Mouse (Mus musculus): Measurements from ENCODE around the gene Agfg2. TPM values are rescaled to one million over a fixed set of nuclear protein-coding genes. Genes with fewer than 3 reads are reported as not detected.
A peak's percentile ranks its signal among the peaks of the same experiment; 100 is the strongest.
"Not testable (repeated sequence)": the region's sequence is repeated elsewhere in the genome, so short reads cannot be mapped to it uniquely, and the experiment has no call there.

Gene Agfg2
- polyA plus RNA-seq, 1 experiment from 2014 or later, result 23.5 TPM

- H3K36me3 ChIP-seq (ENCODE audit: control insufficient read depth, insufficient read depth, low read length), result peaks cover 3% of the 10 kb centered on the region; the same call in 1 of the 2 replicates
- no peak overlapping the region for H3K27ac ChIP-seq (ENCODE audit: low read depth, low read length)
- peaks cover 14% of the 10 kb centered on the region for H3K4me1 ChIP-seq (replicated peaks; ENCODE audit: control insufficient read depth, insufficient read depth, low read length)
- WGBS, result 64% methylated on average over 3 of the region's 3 CpGs
- DNase-seq (ENCODE audit: low spot score) (no peak), ATAC-seq (replicated peaks; ENCODE audit: low FRiP score) (no peak)
- no peak overlapping the region; the same call in 1 of the 2 replicates for H3K4me3 ChIP-seq (ENCODE audit: low read depth, low read length)
- no peaks in the 10 kb centered on the region for H3K27me3 ChIP-seq (ENCODE audit: control insufficient read depth, insufficient read depth, low read length)
- H3K9ac ChIP-seq (ENCODE audit: low read length), result 0 out of 2 replicates have a peak overlapping the region, but pooled peaks have one; percentile 84
- H3K4me2 ChIP-seq (ENCODE audit: low read depth, low read length, severe bottlenecking), result peak overlapping the region; percentile 86
- no peaks in the 10 kb centered on the region for H3K9me3 ChIP-seq (ENCODE audit: control insufficient read depth, low read length)
Measured at GRCm38 (mm10) chr5:137630602-137631001, 53.9 kb downstream of the Agfg2 start.

DNA sequence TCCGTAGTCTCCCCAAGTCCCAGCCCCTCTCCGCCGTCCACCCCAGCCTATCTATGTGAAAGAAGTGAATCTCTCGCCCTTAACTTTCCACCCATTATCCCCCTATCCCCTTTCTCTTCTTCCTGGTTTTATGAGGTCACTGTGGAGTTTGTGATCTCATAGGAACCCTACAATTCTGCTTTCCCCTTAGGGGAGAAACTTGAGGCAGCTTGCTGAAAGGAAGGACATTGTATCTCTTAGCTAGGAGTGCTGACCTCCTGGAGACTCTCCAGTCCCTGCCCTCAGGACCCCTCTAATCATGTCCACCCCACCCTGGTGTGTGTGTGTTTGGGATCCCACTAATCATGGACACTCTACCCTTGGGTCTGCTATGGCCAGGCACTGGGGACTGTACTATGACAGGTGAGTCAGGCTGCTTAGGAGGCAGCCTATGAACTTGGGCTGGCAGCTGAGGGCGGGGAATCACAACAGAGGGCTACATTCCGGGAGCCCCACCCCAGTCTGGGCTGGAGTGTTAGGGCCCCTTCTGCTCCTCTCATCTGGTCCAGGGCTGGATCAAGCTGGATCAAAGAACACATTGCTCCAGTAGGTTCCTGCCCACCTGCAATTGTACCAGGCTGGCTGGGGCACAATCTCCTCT, 54.5 kb downstream of the Agfg2 start:
- no peak for ATAC-seq (replicated peaks; ENCODE audit: low FRiP score)
- no peaks in the 10 kb centered on the region for H3K9me3 ChIP-seq (ENCODE audit: control insufficient read depth, low read length)
- peak overlapping the region; percentile 84 for H3K9ac ChIP-seq (ENCODE audit: low read length)
- no peaks in the 10 kb centered on the region for H3K27me3 ChIP-seq (ENCODE audit: control insufficient read depth, insufficient read depth, low read length)
- no peak overlapping the region for H3K27ac ChIP-seq (ENCODE audit: low read depth, low read length)
- H3K36me3 ChIP-seq (ENCODE audit: control insufficient read depth, insufficient read depth, low read length), result no peaks in the 10 kb centered on the region
- H3K4me1 ChIP-seq (replicated peaks; ENCODE audit: control insufficient read depth, insufficient read depth, low read length), result peaks cover 14% of the 10 kb centered on the region
- H3K4me3 ChIP-seq (ENCODE audit: low read depth, low read length), result peak overlapping the region; percentile 82
- peak overlapping the region; percentile 86 for H3K4me2 ChIP-seq (ENCODE audit: low read depth, low read length, severe bottlenecking)
- no peak for DNase-seq (ENCODE audit: low spot score)
- WGBS, result 29% methylated on average over 6 of the region's 6 CpGs

DNA sequence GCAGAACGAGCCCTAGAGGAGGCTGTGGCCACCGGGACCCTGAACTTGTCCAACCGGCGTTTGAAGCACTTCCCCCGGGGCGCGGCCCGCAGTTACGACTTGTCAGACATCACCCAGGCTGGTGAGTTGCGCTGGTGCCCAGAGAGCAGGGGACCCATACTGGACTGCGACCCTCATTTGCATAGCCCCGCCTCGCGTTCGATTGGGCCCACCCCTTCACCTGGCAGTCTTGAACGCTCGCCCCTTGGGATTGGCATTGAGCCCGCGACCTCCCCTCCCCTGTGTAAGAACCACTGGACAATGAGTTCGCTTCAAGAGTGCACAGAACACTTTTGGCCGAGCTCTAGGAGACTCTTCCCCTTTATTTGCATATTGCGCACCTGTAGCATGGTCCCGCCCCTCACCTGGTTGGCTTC, 55.2 kb downstream of the Agfg2 start:
- Histone ChIP-seq H3K27ac (ENCODE audit: low read depth, low read length) (peak overlapping the region; percentile 87), H3K4me1 (replicated peaks; ENCODE audit: control insufficient read depth, insufficient read depth, low read length) (peaks cover 14% of the 10 kb centered on the region), H3K4me2 (ENCODE audit: low read depth, low read length, severe bottlenecking) (peak overlapping the region; percentile 86), H3K9me3 (ENCODE audit: control insufficient read depth, low read length) (no peaks in the 10 kb centered on the region), H3K27me3 (ENCODE audit: control insufficient read depth, insufficient read depth, low read length) (no peaks in the 10 kb centered on the region), H3K4me3 (ENCODE audit: low read depth, low read length) (peak overlapping the region; percentile 82), H3K9ac (ENCODE audit: low read length) (peak overlapping the region; percentile 84), H3K36me3 (ENCODE audit: control insufficient read depth, insufficient read depth, low read length) (no peaks in the 10 kb centered on the region)
- ATAC-seq (replicated peaks; ENCODE audit: low FRiP score) (peak; percentile 53), DNase-seq (ENCODE audit: low spot score) (no peak)
- WGBS, result under 1% methylated on average over 22 of the region's 23 CpGs

DNA sequence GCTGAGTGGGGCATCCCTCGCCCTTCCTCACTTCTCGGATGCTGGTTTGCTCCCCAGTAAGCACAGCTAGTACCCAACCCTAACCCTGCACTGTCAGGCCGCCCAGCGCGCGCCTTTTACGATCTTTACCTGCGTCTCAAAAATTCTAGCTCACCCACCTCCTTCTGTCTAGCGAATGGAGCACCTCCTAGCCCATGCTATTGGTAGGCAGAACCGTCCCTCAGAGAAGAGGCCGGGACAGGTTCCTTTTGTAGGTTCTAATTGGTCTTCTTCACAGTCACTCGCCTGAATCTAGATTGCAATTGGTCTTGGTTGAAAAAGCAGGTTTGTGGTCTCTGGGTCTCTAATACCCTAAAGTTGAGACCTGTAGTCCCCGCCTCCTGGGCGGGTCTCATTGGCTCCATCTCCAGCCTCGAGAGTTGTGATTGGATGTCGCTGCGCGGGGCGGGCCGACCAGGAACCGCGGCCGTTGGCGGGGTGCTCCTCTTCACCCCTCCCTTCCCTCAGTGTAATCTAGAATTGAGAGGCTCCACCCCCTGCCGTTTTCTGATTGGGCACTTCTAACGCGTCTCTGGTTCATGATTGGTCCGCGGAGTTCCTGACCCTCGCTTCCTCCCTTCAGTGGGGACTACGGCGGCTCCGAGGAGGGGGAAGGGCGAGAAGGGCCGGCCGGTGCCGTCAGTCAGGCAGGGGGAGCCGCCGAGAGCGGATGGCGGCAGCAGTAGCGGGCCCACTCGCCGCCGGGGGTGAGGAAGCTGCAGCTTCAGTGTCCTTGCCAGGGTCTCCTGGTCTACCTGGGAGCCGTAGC, 55.8 kb downstream of the Agfg2 start, which contains the start of the genes Fbxo24, Lrch4 and Gm20605:
Gene Fbxo24, minus strand, starts transcription at position 505 of the 808 bp plus-strand sequence.
Gene Lrch4, plus strand, starts transcription at position 624 of the 808 bp plus-strand sequence.
Gene Gm20605, plus strand, starts transcription at position 678 of the 808 bp plus-strand sequence.
- peaks cover 14% of the 10 kb centered on the region for H3K4me1 ChIP-seq (replicated peaks; ENCODE audit: control insufficient read depth, insufficient read depth, low read length)
- H3K27me3 ChIP-seq (ENCODE audit: control insufficient read depth, insufficient read depth, low read length), result no peaks in the 10 kb centered on the region
- WGBS, result under 1% methylated on average over 45 of the region's 46 CpGs
- H3K9ac ChIP-seq (ENCODE audit: low read length), result peak within 1 kb of the TSS; percentile 84
- peak within 1 kb of the TSS; percentile 86 for H3K4me2 ChIP-seq (ENCODE audit: low read depth, low read length, severe bottlenecking)
- H3K9me3 ChIP-seq (ENCODE audit: control insufficient read depth, low read length), result no peaks in the 10 kb centered on the region
- no peaks in the 10 kb centered on the region for H3K36me3 ChIP-seq (ENCODE audit: control insufficient read depth, insufficient read depth, low read length)
- DNase-seq (ENCODE audit: low spot score) (peak; percentile 99), ATAC-seq (replicated peaks; ENCODE audit: low FRiP score) (peak; percentile 98)
- peak within 1 kb of the TSS; percentile 82 for H3K4me3 ChIP-seq (ENCODE audit: low read depth, low read length)
- H3K27ac ChIP-seq (ENCODE audit: low read depth, low read length), result peak within 1 kb of the TSS; percentile 87

DNA sequence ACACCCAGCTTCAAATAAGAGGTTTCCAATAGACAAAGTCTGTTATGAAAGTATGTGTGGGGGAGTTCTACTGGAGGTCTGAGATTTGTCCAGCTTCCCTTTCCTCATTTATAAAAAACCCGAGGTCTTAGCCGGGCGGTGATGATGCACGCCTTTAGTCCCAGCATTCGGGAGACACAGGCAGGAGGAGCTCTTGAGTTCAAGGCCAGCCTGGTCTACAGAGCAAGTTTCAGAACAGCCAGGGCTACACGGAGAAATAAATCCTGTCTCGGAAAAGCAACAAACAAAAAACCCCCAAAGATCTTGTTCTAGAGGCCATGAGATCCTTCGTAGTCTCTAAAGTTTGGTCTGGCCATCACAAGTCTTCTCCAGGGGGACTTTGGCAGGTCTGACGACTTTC, 56.5 kb downstream of the Agfg2 start:
- peak overlapping the region; percentile 72 for H3K9ac ChIP-seq (ENCODE audit: low read length)
- H3K9me3 ChIP-seq (ENCODE audit: control insufficient read depth, low read length), result no peaks in the 10 kb centered on the region
- 3% methylated on average over 9 of the region's 9 CpGs for WGBS
- DNase-seq (ENCODE audit: low spot score) (no peak), ATAC-seq (replicated peaks; ENCODE audit: low FRiP score) (no peak)
- no peaks in the 10 kb centered on the region for H3K27me3 ChIP-seq (ENCODE audit: control insufficient read depth, insufficient read depth, low read length)
- no peaks in the 10 kb centered on the region for H3K36me3 ChIP-seq (ENCODE audit: control insufficient read depth, insufficient read depth, low read length)
- peak overlapping the region; percentile 78 for H3K4me2 ChIP-seq (ENCODE audit: low read depth, low read length, severe bottlenecking)
- H3K4me1 ChIP-seq (replicated peaks; ENCODE audit: control insufficient read depth, insufficient read depth, low read length), result peaks cover 14% of the 10 kb centered on the region
- peak overlapping the region; percentile 82 for H3K4me3 ChIP-seq (ENCODE audit: low read depth, low read length)
- peak overlapping the region; percentile 68 for H3K27ac ChIP-seq (ENCODE audit: low read depth, low read length)

DNA sequence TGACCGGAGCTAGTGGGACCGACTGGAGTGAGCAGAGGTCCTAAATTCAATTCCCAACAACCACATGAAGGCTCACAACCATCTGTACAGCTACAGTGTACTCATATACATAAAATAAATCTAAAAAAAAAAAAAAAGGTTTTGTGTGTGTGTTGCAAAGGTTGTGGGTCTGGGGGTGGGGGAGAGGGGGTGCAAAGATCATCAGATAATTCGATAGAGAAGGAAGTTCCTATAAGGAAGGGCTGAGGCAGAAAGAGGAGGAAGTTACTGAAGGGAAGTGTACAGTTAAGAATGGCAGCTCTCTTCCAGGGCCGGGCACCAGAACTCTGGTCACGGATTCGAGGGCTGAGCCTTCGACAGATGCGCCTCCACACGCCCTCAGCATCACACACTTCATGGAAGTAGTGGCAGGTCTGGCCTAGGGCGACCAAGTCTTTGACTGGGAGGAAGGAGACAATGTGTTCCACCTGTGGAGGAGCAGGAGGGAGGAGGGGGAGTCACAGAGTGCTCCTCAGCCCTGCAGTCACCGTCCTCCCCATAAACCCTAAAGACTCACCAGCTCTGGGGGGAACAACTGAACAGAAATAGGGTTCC, 60.5 kb downstream of the Agfg2 start:
- H3K9me3 ChIP-seq (ENCODE audit: control insufficient read depth, low read length), result no peaks in the 10 kb centered on the region
- H3K27ac ChIP-seq (ENCODE audit: low read depth, low read length), result no peak overlapping the region
- no peaks in the 10 kb centered on the region for H3K36me3 ChIP-seq (ENCODE audit: control insufficient read depth, insufficient read depth, low read length)
- no peaks in the 10 kb centered on the region for H3K27me3 ChIP-seq (ENCODE audit: control insufficient read depth, insufficient read depth, low read length)
- DNase-seq (ENCODE audit: low spot score), result no peak
- H3K4me1 ChIP-seq (replicated peaks; ENCODE audit: control insufficient read depth, insufficient read depth, low read length), result no peaks in the 10 kb centered on the region; the same call in 1 of the 2 replicates
- no peak overlapping the region for H3K4me2 ChIP-seq (ENCODE audit: low read depth, low read length, severe bottlenecking)
- ATAC-seq (replicated peaks; ENCODE audit: low FRiP score), result no peak
- WGBS, result 86% methylated on average over 11 of the region's 11 CpGs
- H3K4me3 ChIP-seq (ENCODE audit: low read depth, low read length), result no peak overlapping the region
- H3K9ac ChIP-seq (ENCODE audit: low read length), result no peak overlapping the region

GRCm38 (mm10) chr5:137615347-137615746, 69.2 kb downstream of the Agfg2 start:
- Histone ChIP-seq H3K27me3 (ENCODE audit: control insufficient read depth, insufficient read depth, low read length) (no peaks in the 10 kb centered on the region), H3K36me3 (ENCODE audit: control insufficient read depth, insufficient read depth, low read length) (no peaks in the 10 kb centered on the region), H3K4me2 (ENCODE audit: low read depth, low read length, severe bottlenecking) (no peak overlapping the region), H3K4me1 (replicated peaks; ENCODE audit: control insufficient read depth, insufficient read depth, low read length) (peaks cover 2% of the 10 kb centered on the region; the same call in 1 of the 2 replicates), H3K4me3 (ENCODE audit: low read depth, low read length) (no peak overlapping the region), H3K27ac (ENCODE audit: low read depth, low read length) (no peak overlapping the region), H3K9ac (ENCODE audit: low read length) (no peak overlapping the region), H3K9me3 (ENCODE audit: control insufficient read depth, low read length) (no peaks in the 10 kb centered on the region)
- 85% methylated on average over 7 of the region's 7 CpGs for WGBS
- ATAC-seq (replicated peaks; ENCODE audit: low FRiP score) (no peak), DNase-seq (ENCODE audit: low spot score) (no peak)

- H3K4me1 ChIP-seq (replicated peaks; ENCODE audit: control insufficient read depth, insufficient read depth, low read length); ATAC-seq (replicated peaks; ENCODE audit: low FRiP score); H3K9ac ChIP-seq (ENCODE audit: low read length); H3K9me3 ChIP-seq (ENCODE audit: control insufficient read depth, low read length); H3K27ac ChIP-seq (ENCODE audit: low read depth, low read length); H3K4me2 ChIP-seq (ENCODE audit: low read depth, low read length, severe bottlenecking); H3K27me3 ChIP-seq (ENCODE audit: control insufficient read depth, insufficient read depth, low read length); H3K36me3 ChIP-seq (ENCODE audit: control insufficient read depth, insufficient read depth, low read length); DNase-seq (ENCODE audit: low spot score); H3K4me3 ChIP-seq (ENCODE audit: low read depth, low read length): not testable (repeated sequence)
- 92% methylated on average over 2 of the region's 2 CpGs for WGBS
Measured at GRCm38 (mm10) chr5:137614921-137615320, 69.6 kb downstream of the Agfg2 start.

Measured in forebrain, embryonic 11.5 days (tissue).